Mouse (Mus musculus) 416B (cell line): Measurements from ENCODE around the gene Cables2.
A peak's percentile ranks its signal among the peaks of the same experiment; 100 is the strongest.
"Not testable (repeated sequence)": the region's sequence is repeated elsewhere in the genome, so short reads cannot be mapped to it uniquely, and the experiment has no call there.

Source experiments
- DNase-seq: peaks from one replicate; pipeline ENCODE4 v3.0.0; 2011; ENCODE audit warnings: low read depth

The Cables2 gene

DNA sequence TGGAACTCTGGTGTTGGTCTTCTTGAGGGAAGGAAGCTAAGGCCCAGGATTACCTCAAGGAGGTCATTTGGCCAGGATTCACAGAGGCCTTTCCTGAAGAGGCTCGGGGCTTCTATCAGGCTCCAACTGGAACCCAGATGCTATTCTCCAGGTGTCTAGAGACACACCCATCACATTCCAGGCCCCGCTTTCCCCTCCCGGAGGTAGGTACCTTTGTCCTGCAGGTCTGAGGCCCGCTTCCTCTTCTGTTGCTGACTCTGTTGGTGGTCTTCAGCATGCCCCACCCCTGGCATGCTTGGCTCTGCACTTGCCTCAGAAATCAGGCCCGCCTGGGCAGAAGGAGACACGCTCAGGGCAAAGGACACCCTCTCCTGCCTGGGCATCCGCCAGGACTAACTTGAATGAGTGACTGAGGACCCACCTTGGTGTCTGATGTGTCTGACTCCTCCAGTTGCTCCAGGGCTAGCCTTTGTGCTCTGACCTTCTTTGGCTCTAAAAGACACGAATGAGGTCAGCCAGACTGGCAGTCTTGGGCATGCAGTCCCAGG, 4.6 kb upstream of the Cables2 start:
- no peak for DNase-seq

- DNase-seq: peak; percentile 90
Measured at GRCm38 (mm10) chr2:180276851-180277259, 3.6 kb upstream of the Cables2 start.

DNA sequence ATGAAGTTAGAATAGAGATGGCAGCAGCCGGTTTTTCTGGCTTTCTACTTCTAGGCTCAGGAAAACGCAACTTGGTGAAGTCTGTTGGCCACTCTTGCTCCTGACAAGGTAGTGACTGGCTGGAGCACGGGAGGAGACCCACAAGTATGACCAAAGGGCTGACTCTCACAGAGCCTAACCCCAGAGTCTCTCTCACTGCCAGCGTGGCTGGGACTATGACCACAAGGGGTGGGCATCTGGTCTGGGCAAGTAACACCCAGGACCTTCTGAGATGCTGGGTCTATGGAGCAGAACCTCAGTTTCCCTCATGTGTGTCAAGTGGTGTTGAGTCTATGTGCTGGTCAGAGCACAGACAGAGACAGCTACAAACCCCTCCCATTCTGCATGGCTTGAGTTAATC, 3.1 kb upstream of the Cables2 start:
- no peak for DNase-seq

GRCm38 (mm10) chr2:180275836-180276235, 2.5 kb upstream of the Cables2 start:
- peak; percentile 98 for DNase-seq

DNA sequence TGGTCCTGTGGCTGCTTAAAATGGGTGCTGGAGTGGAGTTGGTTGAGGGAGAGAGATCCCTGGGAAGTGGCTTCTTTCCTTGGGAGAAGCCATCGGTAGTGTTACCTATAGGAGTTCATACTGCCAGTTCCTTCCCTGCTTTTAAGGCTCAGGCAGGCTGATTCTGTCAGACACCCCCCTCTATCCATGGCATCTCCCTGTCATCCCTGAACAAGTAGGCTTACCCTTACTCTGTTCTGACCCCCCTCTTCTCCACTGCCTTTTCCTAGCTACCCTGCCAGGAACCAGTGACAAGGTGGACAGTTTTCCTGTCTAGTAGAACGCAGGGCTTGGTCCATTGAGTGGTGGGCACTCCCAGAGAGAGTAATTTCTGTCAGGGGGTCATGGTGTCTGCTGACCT, 1.2 kb upstream of the Cables2 start:
- DNase-seq: no peak

DNA sequence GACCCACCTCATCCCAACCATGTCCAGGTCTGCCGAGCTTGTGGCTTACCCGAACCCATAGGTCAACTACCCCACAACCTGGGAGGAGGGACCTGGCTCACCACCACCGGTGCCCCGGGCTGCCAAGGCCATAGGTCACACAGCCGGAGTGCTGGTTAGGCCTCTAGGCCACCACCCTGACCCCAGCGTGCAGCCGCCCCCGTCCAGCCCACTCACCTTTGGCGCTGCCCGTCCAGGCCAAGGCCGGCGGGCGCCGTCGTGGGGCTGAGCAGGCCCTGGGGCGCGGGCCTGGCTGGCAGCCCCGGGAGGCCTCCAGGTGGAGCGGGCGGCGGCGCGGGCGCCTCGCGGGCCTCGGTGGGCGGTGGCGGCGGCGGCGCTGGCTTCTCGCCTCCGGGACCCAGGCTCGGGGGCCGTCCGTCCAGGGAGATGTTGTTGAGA, 393 bp downstream of the Cables2 start:
- DNase-seq: no peak

DNA sequence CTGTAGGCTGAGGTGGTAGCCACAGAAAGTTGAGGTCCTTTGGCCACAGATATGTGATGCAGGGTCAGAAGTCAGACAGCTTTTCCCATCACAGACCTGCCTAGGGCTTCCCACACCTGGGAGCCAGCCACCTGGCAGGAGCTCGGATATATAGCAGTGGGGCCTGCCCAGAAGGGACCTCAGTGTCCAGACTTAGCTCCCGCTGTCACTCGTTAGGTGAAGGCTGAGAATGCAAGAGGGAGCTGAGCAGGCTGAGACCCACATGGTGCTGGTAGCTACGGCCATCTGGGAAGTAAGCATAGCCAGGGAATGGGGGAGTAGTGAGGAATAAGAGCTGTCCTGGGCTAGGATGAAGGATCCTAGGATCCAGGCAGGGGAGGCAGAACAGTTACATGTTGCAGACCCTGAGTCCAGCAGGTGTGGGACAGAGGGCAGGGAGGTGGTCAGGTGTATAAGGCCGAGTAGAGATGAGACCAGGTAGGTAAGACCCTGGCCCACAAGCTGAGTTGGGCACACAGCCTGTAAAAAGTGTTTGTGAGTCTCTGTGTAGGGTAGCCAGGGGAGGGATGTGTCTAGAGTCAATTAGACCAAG, 1.4 kb downstream of the Cables2 start:
- DNase-seq: no peak

- DNase-seq: no peak
Measured at GRCm38 (mm10) chr2:180270537-180271255, 2.6 kb downstream of the Cables2 start.

DNA sequence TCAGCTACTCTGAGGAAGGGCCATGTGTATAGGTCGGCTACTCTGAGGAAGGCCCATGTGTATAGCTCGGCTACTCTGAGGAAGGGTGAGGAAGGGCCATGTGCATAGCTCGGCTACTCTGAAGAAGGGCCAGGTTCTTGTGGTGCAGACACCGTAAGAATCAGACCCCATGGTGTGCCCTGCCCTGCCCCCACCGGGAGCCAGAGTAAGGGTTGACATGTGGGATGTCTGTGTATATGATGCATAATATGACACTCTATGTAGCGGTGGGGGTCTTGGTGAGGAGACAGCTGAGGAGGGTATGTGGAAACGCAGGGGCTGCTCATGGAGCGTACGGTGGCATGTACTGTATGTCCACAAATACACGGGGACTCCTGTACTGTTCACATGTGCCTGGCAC, 4.0 kb downstream of the Cables2 start:
- no peak for DNase-seq

DNA sequence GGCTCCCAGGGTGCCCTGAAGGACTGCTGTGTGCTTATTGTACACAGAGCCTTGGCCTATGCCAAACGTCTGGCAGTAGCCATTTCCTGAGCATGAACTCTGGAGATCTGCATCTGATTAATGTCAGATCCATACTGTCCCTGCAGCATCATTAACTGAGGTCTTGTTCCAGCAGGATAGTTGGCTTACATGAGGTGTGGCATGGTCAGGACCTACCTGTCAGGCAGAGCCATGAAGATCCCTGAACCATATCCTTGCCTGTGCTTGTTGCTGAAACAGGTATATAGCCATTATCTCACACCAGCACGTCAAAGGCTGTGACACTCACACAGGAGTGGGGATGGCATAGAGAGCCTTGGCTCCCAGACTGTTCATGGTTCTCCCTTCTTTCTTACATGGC, 5.3 kb downstream of the Cables2 start:
- no peak for DNase-seq

DNA sequence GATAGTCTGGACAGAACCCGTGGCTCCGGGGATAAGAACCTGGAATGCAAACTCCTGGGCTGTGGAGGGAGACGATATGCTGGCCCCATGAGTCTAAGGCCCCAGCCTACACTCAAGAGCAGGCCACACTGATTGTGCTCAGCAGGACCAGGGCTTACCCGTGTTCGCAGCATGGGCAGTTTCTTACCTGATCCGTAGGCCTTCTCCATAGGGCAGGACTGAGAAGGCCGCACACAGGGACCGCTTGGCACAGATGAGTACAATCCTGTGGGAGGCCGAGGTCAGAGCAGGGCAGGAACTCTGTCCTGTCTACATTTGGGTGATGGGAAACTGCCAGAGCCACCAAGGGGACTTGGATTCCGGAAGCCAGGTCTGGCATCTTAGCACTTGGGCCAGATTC, 10.4 kb downstream of the Cables2 start:
- DNase-seq: no peak

DNA sequence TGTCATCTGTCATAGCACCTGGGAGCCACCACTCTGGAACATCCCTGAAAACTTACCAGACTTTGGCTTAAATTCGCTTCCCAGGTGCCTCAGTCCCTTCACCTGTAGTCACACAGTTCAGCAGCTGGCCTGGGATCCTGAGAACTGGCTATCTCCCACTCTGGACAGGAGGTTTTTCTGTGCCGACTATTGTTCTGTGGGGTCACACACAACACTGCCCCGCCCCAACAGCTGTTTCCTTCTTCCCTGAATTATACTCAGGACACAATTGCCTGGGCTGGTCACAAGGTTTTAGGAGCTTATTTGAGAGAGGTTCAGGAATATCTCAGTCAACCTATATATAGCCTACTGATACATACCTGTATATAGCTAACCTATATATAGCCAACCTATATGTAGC, 10.9 kb downstream of the Cables2 start:
- no peak for DNase-seq

- no peak for DNase-seq
Measured at GRCm38 (mm10) chr2:180261901-180262300, 11.4 kb downstream of the Cables2 start.

DNA sequence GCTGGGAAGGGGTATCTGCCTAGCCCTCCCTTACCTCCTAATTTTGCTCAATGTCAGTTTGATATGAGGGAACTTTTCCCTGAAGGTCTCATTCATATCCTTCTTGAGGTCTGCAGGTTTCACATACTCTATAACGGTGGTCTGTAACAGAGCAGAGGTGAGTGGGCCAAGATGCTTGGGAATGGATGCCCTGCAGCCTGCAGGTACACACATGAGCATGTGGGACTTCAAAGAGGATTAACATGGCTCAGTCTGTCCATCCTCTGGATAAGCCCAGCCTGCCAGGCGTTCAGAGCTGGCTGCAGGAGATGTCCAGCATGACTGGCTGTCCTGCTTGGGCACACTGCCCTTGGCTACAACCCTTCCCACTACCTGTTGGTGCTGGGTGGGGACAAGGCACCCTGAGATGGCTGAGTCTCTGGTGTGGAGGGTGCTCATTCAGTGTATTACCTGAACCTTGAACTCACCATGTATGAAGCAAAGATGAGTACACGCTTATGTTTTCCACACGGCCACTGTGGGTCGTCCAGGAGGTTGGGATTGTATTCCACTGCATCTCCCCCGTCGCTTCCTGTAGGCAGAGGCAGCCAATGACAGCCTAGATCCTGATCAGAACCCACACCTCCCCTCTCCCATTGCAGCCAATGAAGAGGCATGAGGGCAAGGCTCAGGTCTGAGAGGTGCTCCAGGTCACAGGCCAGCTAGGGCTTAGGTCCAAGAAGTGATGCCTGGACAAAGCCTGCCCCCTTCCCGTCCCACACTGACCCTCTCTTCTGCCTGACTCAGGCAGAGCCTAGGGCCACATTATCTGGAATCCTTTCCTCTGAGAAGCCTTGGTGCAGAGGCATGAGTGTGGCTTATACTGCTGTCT, 12.5 kb downstream of the Cables2 start:
- DNase-seq: no peak

- not testable (repeated sequence) for DNase-seq
Measured at GRCm38 (mm10) chr2:180259826-180260609, 13.3 kb downstream of the Cables2 start.

- DNase-seq: not testable (repeated sequence)
Measured at GRCm38 (mm10) chr2:180258951-180259484, 14.3 kb downstream of the Cables2 start.

DNA sequence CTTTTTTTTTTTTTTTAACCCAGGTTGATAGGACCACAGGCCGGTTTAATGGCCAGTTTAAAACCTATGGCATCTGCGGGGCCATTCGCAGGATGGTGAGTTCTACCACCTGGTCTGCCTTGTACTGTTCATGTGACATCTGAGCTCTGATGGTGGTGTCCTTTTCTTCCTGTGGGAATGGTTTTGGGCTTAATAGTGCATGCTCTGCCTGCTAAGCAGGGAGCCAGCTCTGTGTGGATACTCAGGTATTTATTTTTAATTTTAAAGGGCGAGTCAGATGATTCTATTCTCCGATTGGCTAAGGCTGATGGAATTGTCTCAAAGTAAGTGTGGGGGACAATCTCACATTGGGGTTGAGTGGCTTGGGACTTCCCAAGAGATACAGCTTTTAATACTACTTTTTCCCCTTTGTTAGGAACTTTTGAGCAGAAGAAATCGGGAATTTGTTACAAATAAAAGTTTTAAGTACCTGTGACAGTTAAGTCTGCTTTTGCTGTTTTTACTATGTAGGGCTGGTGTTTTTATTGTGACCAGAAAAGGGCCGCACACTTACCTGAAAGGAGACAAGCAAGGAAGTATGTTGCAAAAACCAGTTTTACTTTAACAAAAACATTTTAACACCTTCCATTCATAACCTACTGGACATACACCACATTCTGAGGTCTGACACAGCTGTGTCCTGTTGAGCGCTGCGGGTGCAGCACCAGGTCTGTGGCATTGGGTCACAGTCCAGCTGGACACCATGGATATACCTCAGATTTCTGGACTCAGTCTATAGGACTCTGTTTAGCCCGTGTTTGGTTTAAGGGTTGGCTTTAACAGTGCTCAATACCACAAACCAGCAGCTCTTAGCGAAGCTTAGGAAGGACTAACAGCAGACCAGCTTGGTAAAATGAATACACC, 15.1 kb downstream of the Cables2 start:
- DNase-seq: no peak

DNA sequence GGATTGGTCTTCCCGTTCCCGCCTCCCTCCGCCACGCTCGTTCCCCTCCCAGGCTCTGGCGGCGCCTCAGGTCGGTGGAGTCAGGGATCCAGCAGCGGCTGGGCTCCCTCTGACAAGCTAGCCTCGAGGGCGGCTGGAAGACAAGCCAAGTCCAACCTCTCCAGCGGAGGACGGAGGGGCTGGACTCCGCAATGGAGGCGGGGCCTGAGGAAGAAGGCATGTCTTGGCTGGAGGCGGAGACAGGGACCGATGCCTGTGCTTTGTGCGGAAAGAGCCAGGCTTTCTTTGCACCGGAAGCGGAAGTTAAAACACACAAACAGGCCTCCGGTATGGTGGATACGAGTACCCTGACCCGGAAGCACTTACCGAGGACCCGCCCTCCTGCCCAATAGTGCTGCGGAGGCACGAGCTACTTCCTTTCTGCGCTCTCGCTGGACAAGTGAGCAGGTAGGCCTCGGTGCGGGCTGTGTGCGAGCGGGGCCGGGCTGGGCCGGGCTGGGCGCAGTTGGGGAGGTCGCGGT, 16.2 kb downstream of the Cables2 start, which contains the start of gene Rps21:
Gene Rps21, plus strand, starts transcription at position 377 of the 521 bp plus-strand sequence.
- DNase-seq: peak; percentile 100

- no peak for DNase-seq
Measured at GRCm38 (mm10) chr2:180256296-180257000, 16.8 kb downstream of the Cables2 start.
